Mouse (Mus musculus) heart, adult 2 months (tissue): ENCODE data around the gene Ddx19a.
"Not testable (repeated sequence)": the region's sequence is repeated elsewhere in the genome, so short reads cannot be mapped to it uniquely, and the experiment has no call there.

ENCODE experiments used
- CTCF ChIP-seq: fragments of 200-600 bp; IDR thresholded peaks from 2 replicates; pipeline ENCODE4 v1.8.1; 2022; ENCODE audit warnings: antibody characterized with exemption, mild to moderate bottlenecking, moderate library complexity
- POLR2A ChIP-seq: fragments of 200-500 bp; IDR thresholded peaks from 2 replicates; pipeline ENCODE4 v1.6.1; 2011; ENCODE audit warnings: mild to moderate bottlenecking, low read depth, low read length, control low read depth; ENCODE audit not compliant: insufficient read depth

- not testable (repeated sequence) for TF ChIP-seq CTCF, POLR2A
Measured at GRCm38 (mm10) chr8:111026609-111027008, 29.0 kb upstream of the Ddx19a start.
